Mouse (Mus musculus): Measurements from ENCODE around the gene Twnk.
"Not testable (repeated sequence)": the region's sequence is repeated elsewhere in the genome, so short reads cannot be mapped to it uniquely, and the experiment has no call there.

The Twnk gene

DNA sequence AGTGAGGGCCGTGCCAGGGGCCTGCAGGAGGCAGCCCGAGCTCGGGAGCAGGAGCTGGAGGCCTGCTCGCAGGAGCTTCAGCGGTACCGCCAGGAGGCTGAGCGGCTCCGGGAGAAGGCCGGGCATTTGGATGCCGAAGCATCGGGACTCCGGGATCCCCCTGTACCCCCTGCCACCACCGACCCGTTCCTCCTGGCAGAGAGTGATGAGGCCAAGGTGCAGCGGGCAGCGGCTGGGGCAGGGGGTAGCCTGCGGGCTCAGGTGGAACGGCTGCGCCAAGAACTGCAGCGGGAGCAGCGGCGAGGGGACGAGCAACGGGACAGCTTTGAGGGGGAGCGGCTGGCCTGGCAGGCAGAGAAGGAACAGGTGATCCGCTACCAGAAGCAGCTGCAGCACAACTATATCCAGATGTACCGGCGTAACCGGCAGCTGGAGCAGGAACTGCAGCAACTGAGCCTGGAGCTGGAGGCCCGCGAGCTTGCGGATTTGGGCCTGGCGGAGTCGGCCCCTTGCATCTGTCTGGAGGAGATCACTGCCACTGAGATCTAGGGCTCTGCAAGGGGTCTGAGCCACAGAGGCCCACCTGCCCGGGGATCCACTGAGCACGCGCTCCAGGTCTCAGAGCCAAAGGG, 20.6 kb downstream of the Twnk start:
- DNase-seq, result no peak

DNA sequence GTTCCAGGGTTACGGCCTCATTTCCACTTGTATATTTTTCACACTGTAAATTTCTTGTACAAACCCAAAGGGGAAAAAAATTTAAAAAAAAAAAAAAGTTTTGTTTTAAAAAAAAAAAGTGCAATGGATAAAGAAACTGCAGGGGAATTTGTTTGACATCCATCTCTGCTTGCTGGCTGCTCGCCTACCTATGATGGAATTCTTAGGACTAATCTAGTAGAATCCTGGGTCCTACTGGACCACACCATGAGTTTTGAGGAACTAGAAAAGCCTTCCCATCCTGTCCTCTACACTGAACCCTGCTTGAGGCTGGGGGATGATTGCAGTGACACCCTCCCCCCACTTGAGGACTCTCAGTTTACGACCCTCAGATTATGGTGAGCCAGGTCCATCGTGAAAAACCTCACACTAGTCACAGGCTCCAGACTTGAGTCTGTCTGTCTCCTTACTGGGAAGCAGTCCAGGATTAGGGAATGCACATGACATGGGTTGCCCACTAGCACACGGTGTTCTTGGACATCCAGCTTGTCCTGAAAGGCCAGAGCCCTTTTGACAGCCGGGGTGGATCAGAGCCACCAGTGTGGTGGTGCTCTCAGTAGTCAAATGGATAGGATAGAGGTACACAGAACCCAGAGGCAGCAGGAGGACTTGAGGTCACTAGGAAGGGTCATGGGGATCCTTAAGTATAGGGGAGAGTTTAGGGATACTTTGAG, 21.7 kb downstream of the Twnk start:
- no peak for DNase-seq

- no peak for DNase-seq
Observed at GRCm38 (mm10) chr19:45027848-45028247, 22.4 kb downstream of the Twnk start.

DNA sequence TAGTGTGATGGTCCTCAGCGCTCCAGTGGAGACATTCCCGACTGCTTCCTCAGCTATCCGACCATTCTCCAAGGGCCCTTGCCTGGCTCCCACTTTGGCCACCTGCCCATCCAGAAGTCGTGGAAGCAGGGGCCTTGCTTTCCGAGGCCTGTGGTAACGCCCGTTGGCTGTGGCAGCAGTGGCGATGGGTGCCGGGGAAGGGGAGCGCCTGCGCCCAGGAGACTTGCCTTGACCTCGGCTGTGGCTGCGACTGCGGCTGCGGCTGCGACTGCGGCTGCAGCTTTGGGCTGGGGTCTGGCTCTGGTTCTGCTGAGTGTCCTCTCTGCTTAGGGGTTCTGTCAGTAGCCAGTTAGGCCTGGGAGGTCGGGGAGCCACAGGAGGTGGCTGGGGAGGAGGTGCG, 23.3 kb downstream of the Twnk start:
- no peak for DNase-seq

DNA sequence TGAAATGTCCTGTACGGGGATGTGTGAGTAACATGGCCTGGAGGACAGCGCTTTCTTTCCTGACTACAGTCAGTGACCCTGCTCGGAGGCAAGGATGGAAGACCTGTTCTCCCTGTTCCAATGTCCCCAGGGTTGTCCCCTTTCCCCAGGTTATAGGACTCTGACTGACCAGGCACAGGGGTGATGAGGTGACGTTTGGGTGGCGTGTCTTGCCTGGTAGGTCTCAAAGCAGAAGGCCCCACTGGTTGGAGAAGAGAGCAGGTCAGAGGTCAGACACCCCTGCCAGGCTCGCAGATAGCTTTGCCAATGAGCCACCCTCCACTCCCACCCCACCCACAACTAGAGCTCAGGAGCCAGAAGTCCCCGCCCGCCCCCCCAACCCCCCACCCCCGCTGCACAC, 24.1 kb downstream of the Twnk start:
- DNase-seq, result no peak

DNA sequence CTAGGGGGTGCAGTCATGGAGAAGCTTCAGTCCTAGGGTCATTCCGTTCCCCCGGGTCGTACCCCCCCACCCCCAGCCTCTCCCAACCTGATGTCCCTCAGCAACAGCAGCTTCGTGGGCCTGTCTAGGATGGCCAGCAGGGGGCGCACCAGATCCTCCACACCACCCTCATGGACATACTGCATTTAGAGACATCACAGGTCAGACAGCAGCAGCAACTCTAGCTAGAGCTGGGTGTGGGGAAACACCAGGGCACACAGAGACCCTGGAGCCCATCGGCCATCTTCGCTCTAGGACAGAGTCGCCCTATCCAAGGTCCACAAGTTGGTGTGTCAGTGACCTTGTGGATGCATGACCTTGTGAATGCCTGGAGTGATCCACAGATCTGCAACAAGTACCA, 24.6 kb downstream of the Twnk start:
- peak; percentile 78 for DNase-seq

- DNase-seq, result peak; percentile 82
Observed at GRCm38 (mm10) chr19:45030746-45031693, 25.6 kb downstream of the Twnk start.

GRCm38 (mm10) chr19:45031780-45032179, 26.3 kb downstream of the Twnk start:
- DNase-seq, result peak; percentile 83

- DNase-seq, result no peak
Observed at GRCm38 (mm10) chr19:45032570-45033332, 27.3 kb downstream of the Twnk start.

- DNase-seq, result peak; percentile 47
Observed at GRCm38 (mm10) chr19:45036867-45037266, 31.4 kb downstream of the Twnk start.

DNA sequence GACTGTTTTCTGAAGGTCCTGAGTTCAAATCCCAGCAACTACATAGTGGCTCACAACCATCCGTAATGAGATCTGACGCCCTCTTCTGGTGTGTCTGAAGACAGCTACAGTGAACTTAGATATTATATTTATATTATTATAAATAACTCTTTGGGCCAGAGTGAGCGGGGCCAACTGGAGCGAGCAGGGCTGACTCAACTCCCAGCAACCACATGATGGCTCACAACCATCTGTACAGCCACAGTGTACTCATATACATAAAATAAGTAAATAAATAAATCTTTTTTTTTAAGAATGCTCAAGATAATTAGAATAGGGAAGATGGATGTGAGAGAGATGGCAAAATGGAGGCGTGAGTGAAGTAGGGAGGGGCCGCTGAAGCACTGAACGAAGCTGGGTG, 32.7 kb downstream of the Twnk start:
- DNase-seq, result not testable (repeated sequence)

DNA sequence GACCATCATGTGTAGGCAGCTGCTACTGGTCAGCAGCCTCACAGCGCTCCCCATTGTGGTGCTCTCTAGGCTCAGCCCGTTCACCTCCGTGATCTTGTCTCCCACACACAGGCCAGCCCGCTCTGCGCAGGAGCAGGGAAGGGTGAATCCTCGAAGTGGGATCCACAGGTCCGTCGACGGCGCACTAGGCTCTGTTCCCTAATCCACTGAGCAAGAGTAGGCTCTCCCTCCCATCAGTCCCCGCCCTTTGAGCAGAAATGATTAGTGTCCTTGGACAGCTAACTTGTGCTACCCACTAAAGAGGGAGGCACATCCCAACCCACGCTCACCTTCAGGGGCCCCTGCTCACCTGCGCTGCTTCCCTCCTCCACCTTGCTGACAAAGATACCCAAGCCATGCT, 34.8 kb downstream of the Twnk start:
- DNase-seq, result no peak

DNA sequence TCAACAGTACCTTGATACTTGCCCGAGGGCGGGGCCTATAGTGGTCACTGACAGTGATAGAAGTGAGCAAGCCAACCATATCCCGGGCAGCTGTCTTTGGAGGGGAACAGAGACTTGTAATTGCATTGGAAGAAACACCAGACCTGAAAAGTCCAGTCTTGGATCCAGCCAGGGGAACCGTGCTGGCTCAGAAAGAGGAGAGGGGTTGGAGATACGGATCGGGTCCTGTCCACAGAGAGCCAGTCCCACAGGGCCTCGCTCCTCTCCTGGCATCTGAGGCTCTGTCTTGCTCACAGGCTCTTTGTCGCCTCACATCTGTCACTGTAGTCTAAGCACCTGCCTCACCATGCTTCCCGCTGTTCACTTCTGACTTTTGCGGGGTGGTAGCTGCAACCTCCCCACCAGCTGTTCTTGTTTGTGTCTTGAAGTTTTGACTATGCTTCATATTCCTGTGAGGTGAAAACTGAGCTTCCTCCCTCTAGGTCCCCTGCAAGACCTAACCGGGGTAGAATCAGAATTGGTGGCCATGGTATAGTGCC, 39.0 kb downstream of the Twnk start:
- DNase-seq, result no peak

GRCm38 (mm10) chr19:45045236-45045635, 39.8 kb downstream of the Twnk start:
- no peak for DNase-seq

DNA sequence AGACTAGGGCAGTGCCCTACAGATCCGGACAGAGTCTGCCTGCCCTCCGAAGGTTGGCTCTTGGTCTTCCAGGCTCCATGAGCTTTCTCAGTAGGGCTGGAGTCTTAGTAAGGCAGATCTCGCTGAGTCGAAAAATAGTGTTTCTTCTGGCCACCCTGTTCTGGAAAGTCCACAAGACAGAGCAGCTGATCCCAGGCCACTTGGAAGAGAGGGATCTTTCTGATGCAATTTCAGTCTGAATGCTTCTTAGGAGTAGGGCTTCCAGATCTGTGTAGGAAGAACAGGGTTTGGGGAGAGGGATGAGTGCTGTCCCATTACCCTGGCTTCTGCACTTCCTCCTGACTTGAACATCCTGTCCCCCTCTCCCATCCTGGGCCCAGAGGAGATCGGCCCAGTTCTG, 40.2 kb downstream of the Twnk start, which contains the start of gene Pdzd7:
Gene Pdzd7, minus strand, starts transcription at position 67 of the 400 bp plus-strand sequence.
- DNase-seq, result no peak

- DNase-seq, result peak; percentile 88
Observed at GRCm38 (mm10) chr19:45046523-45047321, 41.3 kb downstream of the Twnk start.

DNA sequence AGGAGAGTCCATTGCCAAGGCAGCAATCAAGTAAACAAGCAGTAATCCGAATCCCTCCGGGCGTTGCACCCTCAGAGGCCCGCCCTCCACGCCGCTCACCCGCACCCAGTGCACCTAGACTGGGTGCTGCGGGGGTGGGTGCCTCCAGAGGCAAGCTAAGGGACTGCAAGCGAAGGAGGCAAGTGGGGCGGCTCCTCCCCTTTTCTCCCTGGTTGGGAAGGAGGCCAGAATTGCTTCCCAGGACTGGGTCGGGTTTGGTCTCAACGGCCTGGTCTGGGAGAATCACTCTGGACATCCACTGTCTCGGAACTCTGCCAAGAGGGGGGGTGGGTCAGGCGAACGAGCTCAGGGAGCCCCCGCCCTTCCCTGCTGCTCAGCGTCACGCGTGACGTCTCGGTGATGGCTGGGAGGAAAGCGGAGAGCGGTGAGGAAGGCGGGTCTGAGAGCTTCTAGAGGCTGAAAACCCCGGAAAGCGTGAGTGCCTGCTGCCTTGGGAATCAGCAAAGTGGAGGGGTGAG, 42.0 kb downstream of the Twnk start, which contains the start of gene Sfxn3:
Gene Sfxn3, plus strand, starts transcription at position 87 of the 518 bp plus-strand sequence.
- peak; percentile 91 for DNase-seq

- DNase-seq, result no peak
Observed at GRCm38 (mm10) chr19:45047935-45048643, 42.6 kb downstream of the Twnk start.

DNA sequence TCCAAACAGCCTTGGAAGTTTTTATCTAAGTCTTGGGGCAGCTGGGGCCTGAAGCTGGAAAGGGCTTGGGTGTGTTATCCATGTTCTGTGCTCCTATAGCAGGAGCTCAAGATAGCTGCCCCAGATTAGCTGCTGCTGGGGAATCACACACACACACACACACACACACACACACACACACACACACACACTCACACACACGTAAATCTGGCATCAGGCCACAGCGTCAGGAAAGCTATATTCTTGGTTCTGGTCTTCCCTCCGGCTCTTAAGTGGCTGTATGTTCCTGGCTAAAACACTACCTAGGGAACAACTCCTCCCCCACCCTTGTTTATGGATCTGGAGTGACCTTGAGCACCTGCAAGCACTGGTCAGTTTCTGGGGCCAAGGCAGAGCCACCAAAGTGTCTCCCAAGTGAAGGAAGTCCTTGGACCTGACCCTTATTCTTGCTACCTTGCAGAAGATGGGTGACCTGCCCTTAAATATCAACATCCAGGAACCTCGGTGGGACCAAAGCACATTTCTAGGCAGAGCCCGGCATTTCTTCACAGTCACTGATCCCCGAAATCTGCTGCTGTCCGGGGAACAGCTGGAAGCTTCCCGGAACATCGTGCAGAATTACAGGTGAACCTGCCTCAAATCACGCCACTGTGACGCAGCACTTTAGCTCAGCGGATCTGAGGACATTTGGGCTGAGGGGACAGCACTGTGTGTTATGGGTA, 43.3 kb downstream of the Twnk start:
- DNase-seq, result no peak

GRCm38 (mm10) chr19:45049523-45049922, 44.1 kb downstream of the Twnk start:
- DNase-seq, result no peak

Measured in kidney, adult 18-20 months (tissue).